Mouse (Mus musculus): ENCODE data around the gene 4933409G03Rik.
"Not testable (repeated sequence)": the region's sequence is repeated elsewhere in the genome, so short reads cannot be mapped to it uniquely, and the experiment has no call there.

Gene 4933409G03Rik

GRCm38 (mm10) chr2:68582113-68582512, at the start of gene 4933409G03Rik:
Gene 4933409G03Rik (plus strand): TSS chr2:68582413.
- no peak for DNase-seq

DNA sequence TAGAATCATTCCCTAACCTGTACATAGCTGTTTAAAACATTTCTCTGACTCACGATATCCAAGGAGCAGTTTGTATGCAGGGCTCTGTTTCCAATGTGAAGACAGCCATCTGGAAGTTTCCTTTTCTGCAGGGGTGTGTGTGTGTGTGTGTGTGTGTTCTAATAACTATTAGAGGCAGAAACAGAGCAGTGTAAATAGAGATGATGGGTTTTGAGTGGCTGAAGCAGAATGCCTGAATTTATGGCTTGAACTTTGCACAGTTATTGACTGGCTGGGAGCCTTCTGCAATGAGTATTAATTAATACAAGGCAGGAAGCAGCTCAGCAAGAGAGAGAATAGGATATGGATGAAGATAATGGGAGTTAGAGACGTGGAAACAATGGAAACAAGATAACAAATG, 38.0 kb upstream of the 4933409G03Rik start:
- DNase-seq: no peak

DNA sequence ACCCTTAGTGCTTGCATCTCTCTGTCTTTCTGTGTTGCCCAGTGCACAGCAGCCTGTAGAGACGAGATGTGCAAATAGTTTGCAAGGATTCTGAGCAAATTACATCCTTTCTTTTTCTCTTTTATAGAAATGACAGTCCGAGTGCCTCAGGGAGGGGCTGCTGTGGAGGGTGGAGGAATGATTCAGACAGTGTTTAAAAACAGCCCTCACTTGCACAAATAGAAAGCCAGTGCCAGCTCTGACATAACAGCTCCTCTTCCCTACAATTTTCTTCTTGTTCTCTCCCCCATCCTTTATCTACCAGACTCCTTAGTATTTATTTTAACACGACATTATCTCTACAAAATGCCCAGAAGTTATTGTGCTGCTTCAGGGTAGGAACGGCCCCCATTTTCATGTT, 21.4 kb upstream of the 4933409G03Rik start:
- DNase-seq: no peak

DNA sequence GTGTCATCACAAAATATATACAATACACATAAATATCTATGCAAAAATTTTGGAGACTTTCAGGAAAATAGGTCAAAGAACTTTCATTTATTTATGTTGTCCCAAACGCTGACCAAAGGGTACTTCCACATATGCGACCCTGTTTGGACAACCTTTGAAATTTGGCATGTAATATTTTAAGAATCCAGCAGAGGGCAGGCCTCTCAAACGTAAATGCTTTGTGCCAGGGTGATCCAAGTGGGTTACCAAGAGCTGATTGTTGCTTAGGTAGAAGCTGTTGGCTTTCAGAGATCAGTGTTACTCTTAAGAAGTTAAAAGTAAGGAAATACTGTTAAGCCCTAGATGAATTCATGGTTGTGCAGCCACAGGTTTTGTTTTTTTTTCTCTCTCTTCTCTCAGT, 18.9 kb upstream of the 4933409G03Rik start:
- peak; percentile 61 for DNase-seq

- DNase-seq: no peak
Measured at GRCm38 (mm10) chr2:68568361-68568760, 13.9 kb upstream of the 4933409G03Rik start.

- DNase-seq: peak; percentile 37
Measured at GRCm38 (mm10) chr2:68572340-68572739, 9.9 kb upstream of the 4933409G03Rik start.

DNA sequence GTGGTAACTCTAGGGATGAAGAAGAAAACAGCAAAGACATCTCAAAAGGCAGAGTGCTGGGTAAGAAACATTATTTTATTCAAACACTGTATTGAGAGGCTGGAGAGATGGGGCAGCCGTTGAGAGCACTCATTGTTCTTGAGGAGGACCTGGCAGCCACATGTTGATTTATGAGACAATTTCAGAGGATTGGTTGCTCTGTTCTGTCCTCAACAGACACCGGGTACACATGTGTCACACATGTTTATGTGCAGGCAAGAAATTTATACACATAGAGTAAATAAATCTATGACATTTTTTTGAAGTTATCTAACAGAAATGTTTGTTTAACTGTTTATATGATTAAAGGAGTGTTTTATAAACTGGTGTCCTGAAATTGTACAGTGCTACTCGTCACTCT, 10.6 kb downstream of the 4933409G03Rik start:
- no peak for DNase-seq

GRCm38 (mm10) chr2:68656186-68656585, 74.0 kb downstream of the 4933409G03Rik start, which contains the start of gene 4932414N04Rik:
Gene 4932414N04Rik (plus strand): TSS chr2:68656486.
- not testable (repeated sequence) for DNase-seq
